Mouse (Mus musculus) neural tube, embryonic 13.5 days (tissue): ENCODE data around the gene Qtrt1. TPM values are rescaled to one million over a fixed set of nuclear protein-coding genes. Genes with fewer than 3 reads are reported as not detected.

Source experiments
- ATAC-seq: fragments of 200-750 bp; cut with Nextera tagmentation; 2 replicates; pipeline ENCODE4 v1.8.0; 2017; ENCODE audit warnings: low read depth, mild to moderate bottlenecking, moderate TSS enrichment, moderate library complexity
- H3K27ac ChIP-seq: fragments of 300-500 bp; sonication (generic); replicated peaks from 2 replicates; pipeline ENCODE4 v1.5.1; 2015; ENCODE audit warnings: moderate library complexity, mild to moderate bottlenecking, inconsistent platforms
- H3K27me3 ChIP-seq: fragments of 300-500 bp; sonication (generic); 2 replicates; pipeline ENCODE4 v1.6.1; 2015; ENCODE audit warnings: mild to moderate bottlenecking, inconsistent platforms
- H3K36me3 ChIP-seq: fragments of 300-500 bp; sonication (generic); 2 replicates; pipeline ENCODE4 v1.6.1; 2015; ENCODE audit warnings: mild to moderate bottlenecking, inconsistent platforms
- H3K4me1 ChIP-seq: fragments of 300-500 bp; sonication (generic); replicated peaks from 2 replicates; pipeline ENCODE4 v1.6.1; 2015; ENCODE audit warnings: inconsistent platforms
- H3K4me2 ChIP-seq: fragments of 300-500 bp; sonication (generic); 2 replicates; pipeline ENCODE4 v1.6.1; 2015; ENCODE audit warnings: inconsistent platforms, mild to moderate bottlenecking, moderate library complexity
- H3K4me3 ChIP-seq: fragments of 300-500 bp; sonication (generic); 2 replicates; pipeline ENCODE4 v1.5.1; 2015; ENCODE audit warnings: mild to moderate bottlenecking, inconsistent platforms
- H3K9ac ChIP-seq: fragments of 300-500 bp; sonication (generic); 2 replicates; pipeline ENCODE4 v1.6.1; 2015; ENCODE audit warnings: moderate library complexity, mild to moderate bottlenecking, inconsistent platforms
- H3K9me3 ChIP-seq: fragments of 300-500 bp; sonication (generic); 2 replicates; pipeline ENCODE4 v1.6.1; 2016; ENCODE audit warnings: inconsistent platforms
- WGBS: fragments of 180-500 bp; shearing (Covaris S2); methylation state at CpG from one replicate; pipeline ENCODE4 v1.1.7; 2015; 5-methylcytosine and 5-hydroxymethylcytosine counted together
- polyA plus RNA-seq: library from polyadenylated mRNA; unstranded; fragments of >200 nt; fragmentation: Nextera tagmentation; extraction: Ambion mirVana; gene quantifications from 2 replicates; pipeline ENCODE4 v1.2.1, GENCODE M21; 2015

Gene Qtrt1
- polyA plus RNA-seq, 1 experiment from 2014 or later: 49.1 TPM

- no peak overlapping the region for H3K27ac ChIP-seq
- H3K9me3 ChIP-seq: no peaks in the 10 kb centered on the region
- peaks cover 100% of the 10 kb centered on the region for H3K36me3 ChIP-seq
- H3K9ac ChIP-seq: no peak overlapping the region
- H3K4me3 ChIP-seq: no peak overlapping the region
- WGBS: 91% methylated on average over 3 of the region's 3 CpGs
- no peaks in the 10 kb centered on the region for H3K4me1 ChIP-seq
- no peak for ATAC-seq
- no peaks in the 10 kb centered on the region for H3K27me3 ChIP-seq
- no peak overlapping the region for H3K4me2 ChIP-seq
Measured at GRCm38 (mm10) chr9:21395692-21396091, 15.9 kb upstream of the Qtrt1 start.

- Histone ChIP-seq H3K4me3 (no peak overlapping the region), H3K4me2 (no peak overlapping the region), H3K36me3 (peaks cover 98% of the 10 kb centered on the region), H3K27ac (no peak overlapping the region), H3K9me3 (no peaks in the 10 kb centered on the region), H3K9ac (no peak overlapping the region), H3K4me1 (no peaks in the 10 kb centered on the region), H3K27me3 (no peaks in the 10 kb centered on the region)
- no peak for ATAC-seq
- WGBS: 98% methylated on average over 3 of the region's 3 CpGs
Measured at GRCm38 (mm10) chr9:21397170-21397569, 14.5 kb upstream of the Qtrt1 start.

DNA sequence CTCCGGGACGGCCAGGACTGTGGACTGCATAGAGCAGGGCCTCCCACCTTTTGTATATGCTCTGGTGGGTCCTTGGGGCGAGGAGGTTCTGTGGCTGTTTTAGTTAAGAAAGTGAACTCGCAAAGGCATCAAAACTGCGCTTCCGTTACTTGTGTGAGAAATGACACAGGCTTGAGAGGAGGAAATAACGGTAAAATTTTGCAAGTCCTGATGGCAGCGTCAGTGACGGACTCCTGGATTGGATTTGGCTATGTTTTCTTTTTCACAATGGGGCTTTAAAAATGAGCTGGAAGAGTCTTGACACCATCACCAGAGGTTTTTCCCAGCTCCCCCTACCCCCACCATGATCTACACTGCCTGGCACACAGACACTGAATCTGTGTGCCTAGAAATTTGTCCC is 10.6 kb upstream of the Qtrt1 start:
- H3K9me3 ChIP-seq: no peaks in the 10 kb centered on the region
- no peaks in the 10 kb centered on the region for H3K4me1 ChIP-seq
- 94% methylated on average over 9 of the region's 9 CpGs for WGBS
- ATAC-seq: no peak
- peaks cover 98% of the 10 kb centered on the region for H3K36me3 ChIP-seq
- no peaks in the 10 kb centered on the region for H3K27me3 ChIP-seq
- no peak overlapping the region for H3K9ac ChIP-seq
- no peak overlapping the region for H3K4me3 ChIP-seq
- H3K27ac ChIP-seq: no peak overlapping the region
- H3K4me2 ChIP-seq: no peak overlapping the region

GRCm38 (mm10) chr9:21402764-21403253 is 8.8 kb upstream of the Qtrt1 start:
- Histone ChIP-seq H3K9ac (no peak overlapping the region), H3K4me3 (no peak overlapping the region), H3K27me3 (no peaks in the 10 kb centered on the region), H3K4me1 (no peaks in the 10 kb centered on the region), H3K27ac (no peak overlapping the region), H3K9me3 (no peaks in the 10 kb centered on the region), H3K4me2 (no peak overlapping the region), H3K36me3 (peaks cover 98% of the 10 kb centered on the region)
- no peak for ATAC-seq
- 88% methylated on average over 11 of the region's 11 CpGs for WGBS

- no peak overlapping the region for H3K27ac ChIP-seq
- no peak overlapping the region for H3K4me2 ChIP-seq
- H3K27me3 ChIP-seq: no peaks in the 10 kb centered on the region
- H3K36me3 ChIP-seq: peaks cover 89% of the 10 kb centered on the region
- no peaks in the 10 kb centered on the region for H3K9me3 ChIP-seq
- no peaks in the 10 kb centered on the region for H3K4me1 ChIP-seq
- no peak for ATAC-seq
- H3K4me3 ChIP-seq: no peak overlapping the region
- H3K9ac ChIP-seq: no peak overlapping the region
- WGBS: 92% methylated on average over 5 of the region's 5 CpGs
Measured at GRCm38 (mm10) chr9:21403745-21404144, 7.9 kb upstream of the Qtrt1 start.

DNA sequence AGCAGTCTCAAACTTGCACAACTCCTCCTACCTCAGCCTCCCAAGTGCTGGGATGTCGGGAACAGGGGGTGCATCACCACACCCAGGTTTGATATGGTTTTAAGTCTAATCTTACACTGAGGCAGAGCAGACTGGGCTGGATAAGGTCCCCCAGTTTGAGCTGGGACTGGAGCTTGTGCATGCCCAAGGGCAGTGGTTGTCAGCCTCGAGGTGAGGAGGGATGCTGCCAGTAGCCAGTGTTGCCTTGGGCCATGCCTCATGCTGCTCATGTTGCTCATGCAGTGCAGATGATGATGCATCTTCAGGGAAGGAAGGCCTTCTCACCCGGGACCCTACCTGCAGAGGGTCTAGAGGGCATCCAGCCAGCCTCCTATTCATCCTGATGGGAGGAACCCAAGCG is 6.1 kb upstream of the Qtrt1 start:
- H3K9me3 ChIP-seq: no peaks in the 10 kb centered on the region
- H3K36me3 ChIP-seq: peaks cover 71% of the 10 kb centered on the region
- no peaks in the 10 kb centered on the region for H3K27me3 ChIP-seq
- no peak overlapping the region for H3K4me2 ChIP-seq
- no peak for ATAC-seq
- no peak overlapping the region for H3K9ac ChIP-seq
- no peak overlapping the region for H3K27ac ChIP-seq
- WGBS: 63% methylated on average over 4 of the region's 4 CpGs
- H3K4me1 ChIP-seq: peaks cover 6% of the 10 kb centered on the region; the same call in 1 of the 2 replicates
- no peak overlapping the region for H3K4me3 ChIP-seq

DNA sequence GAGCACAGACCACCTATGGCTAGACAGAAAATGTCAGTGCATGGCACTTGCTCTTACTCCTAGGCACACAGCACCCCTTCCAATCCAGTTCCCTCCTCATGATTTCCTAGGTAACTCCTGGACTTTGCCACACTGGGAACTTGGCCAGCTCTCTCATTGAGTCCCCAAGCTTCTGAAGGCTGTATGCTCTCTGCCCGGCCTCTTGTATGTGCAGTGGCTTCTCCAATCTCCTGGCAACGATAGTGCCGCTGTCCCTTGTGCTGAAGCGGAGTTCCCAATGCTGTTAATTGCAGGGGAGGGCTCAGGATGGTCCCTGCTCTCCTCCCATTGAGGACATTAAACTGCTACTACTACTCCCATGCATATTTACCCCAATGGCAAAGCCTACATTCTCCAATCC is 3.7 kb upstream of the Qtrt1 start:
- H3K9me3 ChIP-seq: no peaks in the 10 kb centered on the region
- no peak overlapping the region for H3K27ac ChIP-seq
- H3K36me3 ChIP-seq: peaks cover 48% of the 10 kb centered on the region
- ATAC-seq: no peak
- H3K4me3 ChIP-seq: no peak overlapping the region
- no peaks in the 10 kb centered on the region for H3K27me3 ChIP-seq
- WGBS: 7% methylated on average over 4 of the region's 4 CpGs
- H3K4me2 ChIP-seq: no peak overlapping the region
- H3K4me1 ChIP-seq: peaks cover 22% of the 10 kb centered on the region
- no peak overlapping the region for H3K9ac ChIP-seq

DNA sequence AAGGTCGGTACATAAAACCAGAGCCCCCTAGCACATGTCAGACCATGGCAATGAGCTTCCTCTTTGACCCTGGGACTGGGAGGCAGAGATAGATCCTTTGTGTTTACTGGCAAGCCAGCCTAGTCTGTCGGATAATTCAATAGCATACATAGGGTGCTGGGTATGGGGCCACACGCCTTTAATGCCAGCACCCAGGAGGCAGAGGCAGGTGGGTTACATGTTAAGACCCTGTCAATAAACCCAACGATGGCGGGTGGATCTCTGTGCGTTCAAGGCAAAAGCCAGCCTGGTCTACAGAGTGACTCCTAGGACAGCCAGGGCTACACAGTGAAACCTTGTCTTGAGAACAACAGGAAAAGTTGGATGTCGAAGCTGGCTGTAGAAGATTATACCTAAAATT is 3.0 kb upstream of the Qtrt1 start:
- Histone ChIP-seq H3K4me2 (no peak overlapping the region), H3K4me1 (peaks cover 26% of the 10 kb centered on the region), H3K36me3 (peaks cover 42% of the 10 kb centered on the region), H3K9ac (no peak overlapping the region), H3K4me3 (no peak overlapping the region), H3K27ac (no peak overlapping the region), H3K9me3 (no peaks in the 10 kb centered on the region), H3K27me3 (no peaks in the 10 kb centered on the region)
- WGBS: 77% methylated on average over 7 of the region's 7 CpGs
- no peak for ATAC-seq

- peaks cover 40% of the 10 kb centered on the region for H3K36me3 ChIP-seq
- H3K27ac ChIP-seq: peak overlapping the region; percentile 38; the same call in 1 of the 2 replicates
- ATAC-seq: 0 out of 2 replicates have a peak, but pooled peaks have one; percentile 9
- H3K27me3 ChIP-seq: no peaks in the 10 kb centered on the region
- no peak overlapping the region for H3K4me3 ChIP-seq
- H3K9me3 ChIP-seq: no peaks in the 10 kb centered on the region
- WGBS: 38% methylated on average over 9 of the region's 9 CpGs
- peaks cover 34% of the 10 kb centered on the region for H3K4me1 ChIP-seq
- no peak overlapping the region for H3K4me2 ChIP-seq
- H3K9ac ChIP-seq: no peak overlapping the region
Measured at GRCm38 (mm10) chr9:21409592-21410317, 1.9 kb upstream of the Qtrt1 start.

GRCm38 (mm10) chr9:21417866-21418265 is 6.2 kb downstream of the Qtrt1 start:
- whole genome bisulfite sequencing: 96% methylated on average over 2 of the region's 2 CpGs
- Histone ChIP-seq H3K4me2 (no peak overlapping the region), H3K36me3 (peaks cover 69% of the 10 kb centered on the region), H3K27me3 (no peaks in the 10 kb centered on the region), H3K4me1 (peaks cover 13% of the 10 kb centered on the region), H3K9ac (no peak overlapping the region), H3K9me3 (no peaks in the 10 kb centered on the region), H3K4me3 (no peak overlapping the region), H3K27ac (no peak overlapping the region)
- ATAC-seq: no peak

GRCm38 (mm10) chr9:21419646-21420045 is 8.0 kb downstream of the Qtrt1 start:
- ATAC-seq: no peak
- H3K36me3 ChIP-seq: peaks cover 61% of the 10 kb centered on the region
- 85% methylated on average over 2 of the region's 2 CpGs for WGBS

GRCm38 (mm10) chr9:21424631-21425555 is 13.3 kb downstream of the Qtrt1 start, which contains the start of gene Dnm2:
Dnm2 (plus strand) TSS chr9:21424908.
- Histone ChIP-seq H3K9me3 (no peaks in the 10 kb centered on the region), H3K27me3 (no peaks in the 10 kb centered on the region), H3K4me3 (peak within 1 kb of the TSS; percentile 95), H3K4me2 (peak within 1 kb of the TSS; percentile 96), H3K36me3 (peaks cover 22% of the 10 kb centered on the region), H3K4me1 (peaks cover 49% of the 10 kb centered on the region), H3K27ac (peak within 1 kb of the TSS; percentile 90), H3K9ac (peak within 1 kb of the TSS; percentile 91)
- peak; percentile 98 for ATAC-seq
- under 1% methylated on average over 82 of the region's 82 CpGs for WGBS

More at GRCm38 (mm10) chr9:21419646-21420045, 8.0 kb downstream of the Qtrt1 start:
- no peaks in the 10 kb centered on the region for H3K9me3 ChIP-seq
- H3K27ac ChIP-seq: no peak overlapping the region
- H3K4me2 ChIP-seq: no peak overlapping the region
- no peak overlapping the region for H3K4me3 ChIP-seq
- H3K4me1 ChIP-seq: peaks cover 4% of the 10 kb centered on the region; the same call in 1 of the 2 replicates
- no peak overlapping the region for H3K9ac ChIP-seq
- no peaks in the 10 kb centered on the region for H3K27me3 ChIP-seq
